Mouse (Mus musculus) MEL (cell line): ENCODE measurements around the gene Dnajc15. TPM values are rescaled to one million over a fixed set of nuclear protein-coding genes. Genes with fewer than 3 reads are reported as not detected.

ENCODE experiments used
- DNase-seq: peaks from one replicate; pipeline ENCODE4 v3.0.0; 2011; ENCODE audit warnings: low read depth, low spot score
- H3K27ac ChIP-seq: 2 replicates; pipeline ENCODE4 v1.5.1; 2012; ENCODE audit warnings: low read depth, mild to moderate bottlenecking, control low read depth, low read length, moderate library complexity; ENCODE audit not compliant: control insufficient read depth
- H3K27me3 ChIP-seq, 2 experiments: fragments of 150-350 bp in 1 of 2; sonication (generic) in 1 of 2; 2 replicates each; pipeline ENCODE4 v1.6.1; 2012; ENCODE audit warnings: low read length in 2 of 2, mild to moderate bottlenecking in 2 of 2, improper control_type of control experiment in 1 of 2, moderate library complexity in 1 of 2; ENCODE audit not compliant: insufficient read depth in 2 of 2, control insufficient read depth in 1 of 2
- H3K36me3 ChIP-seq, 2 experiments: 2 replicates each; pipeline ENCODE4 v1.6.1; 2012 to 2014; ENCODE audit warnings: low read length in 2 of 2, improper control_type of control experiment in 1 of 2, inconsistent platforms in 1 of 2, mild to moderate bottlenecking in 1 of 2; ENCODE audit not compliant: insufficient read depth in 2 of 2, control insufficient read depth in 1 of 2
- H3K4me1 ChIP-seq, 2 experiments: fragments of 150-350 bp in 1 of 2; sonication (generic) in 1 of 2; 2 replicates each; pipeline ENCODE4 v1.6.1; 2012; ENCODE audit warnings: low read length in 2 of 2, improper control_type of control experiment in 1 of 2, mild to moderate bottlenecking in 1 of 2; ENCODE audit not compliant: insufficient read depth in 2 of 2, control insufficient read depth in 1 of 2
- H3K4me3 ChIP-seq, 2 experiments: fragments of 150-350 bp in 1 of 2; sonication (generic) in 1 of 2; 2 replicates each; pipeline ENCODE4 v1.5.1; 2012; ENCODE audit warnings: low read depth in 2 of 2, low read length in 2 of 2, mild to moderate bottlenecking in 2 of 2, moderate library complexity in 2 of 2, control low read depth in 1 of 2, improper control_type of control experiment in 1 of 2; ENCODE audit not compliant: control insufficient read depth in 1 of 2, insufficient read depth in 1 of 2
- H3K79me2 ChIP-seq: 2 replicates; pipeline ENCODE4 v1.6.1; 2012; ENCODE audit warnings: mild to moderate bottlenecking, low read length, moderate library complexity; ENCODE audit not compliant: control insufficient read depth, poor library complexity, insufficient read depth
- H3K9ac ChIP-seq: 2 replicates; pipeline ENCODE4 v1.6.1; 2012; ENCODE audit warnings: low read depth, mild to moderate bottlenecking, control low read depth, low read length, moderate library complexity; ENCODE audit not compliant: control insufficient read depth, poor library complexity, severe bottlenecking
- H3K9me3 ChIP-seq: fragments of 150-350 bp; sonication (generic); replicated peaks from 2 replicates; pipeline ENCODE4 v1.6.1; 2012; ENCODE audit warnings: mild to moderate bottlenecking, low read length, improper control_type of control experiment, moderate library complexity; ENCODE audit not compliant: insufficient read depth
- BHLHE40 ChIP-seq: IDR thresholded peaks from 2 replicates; pipeline ENCODE4 v1.6.1; 2012; ENCODE audit warnings: low read depth, mild to moderate bottlenecking, inconsistent platforms, low read length, improper control_type of control experiment, borderline replicate concordance
- CHD1 ChIP-seq: IDR thresholded peaks from 2 replicates; pipeline ENCODE4 v1.6.1; 2012; ENCODE audit warnings: low read depth, mild to moderate bottlenecking, inconsistent platforms, low read length, improper control_type of control experiment
- E2F4 ChIP-seq: IDR thresholded peaks from 2 replicates; pipeline ENCODE4 v1.6.1; 2011; ENCODE audit warnings: low read depth, low read length, improper control_type of control experiment, borderline replicate concordance
- EP300 ChIP-seq, 2 experiments: IDR thresholded peaks; 2 replicates each; pipeline ENCODE4 v1.6.1; 2011; ENCODE audit warnings: improper control_type of control experiment in 2 of 2, low read length in 2 of 2, low read depth in 1 of 2, mild to moderate bottlenecking in 1 of 2
- ETS1 ChIP-seq: IDR thresholded peaks from 2 replicates; pipeline ENCODE4 v1.6.1; 2012; ENCODE audit warnings: low read depth, mild to moderate bottlenecking, inconsistent platforms, low read length, improper control_type of control experiment, moderate library complexity
- KAT2A ChIP-seq: conservative IDR thresholded peaks from 2 replicates; pipeline ENCODE4 v1.6.1; 2012; ENCODE audit warnings: low read depth, low read length, improper control_type of control experiment, inconsistent platforms
- MAFK ChIP-seq: IDR thresholded peaks from 2 replicates; pipeline ENCODE4 v1.6.1; 2011; ENCODE audit warnings: low read depth, mild to moderate bottlenecking, low read length, improper control_type of control experiment, borderline replicate concordance
- MAX ChIP-seq: IDR thresholded peaks from 2 replicates; pipeline ENCODE4 v1.6.1; 2011; ENCODE audit warnings: low read length, improper control_type of control experiment
- MEF2A ChIP-seq: IDR thresholded peaks from 2 replicates; pipeline ENCODE4 v1.6.1; 2014; ENCODE audit warnings: low read depth, mild to moderate bottlenecking, inconsistent platforms, low read length, improper control_type of control experiment; ENCODE audit not compliant: poor library complexity, insufficient replicate concordance, severe bottlenecking; ENCODE audit errors: extremely low read depth
- MYC ChIP-seq: IDR thresholded peaks from 2 replicates; pipeline ENCODE4 v1.6.1; 2011; ENCODE audit warnings: low read depth, mild to moderate bottlenecking, low read length, improper control_type of control experiment, moderate library complexity
- NELFE ChIP-seq: IDR thresholded peaks from 2 replicates; pipeline ENCODE4 v1.6.1; 2011; ENCODE audit warnings: low read depth, low read length, improper control_type of control experiment
- POLR2AphosphoS5 ChIP-seq: IDR thresholded peaks from 2 replicates; pipeline ENCODE4 v1.6.1; 2012; ENCODE audit warnings: low read depth, borderline replicate concordance, mild to moderate bottlenecking, inconsistent platforms, low read length, moderate library complexity, mixed read lengths
- RAD21 ChIP-seq: IDR thresholded peaks from 2 replicates; pipeline ENCODE4 v1.6.1; 2011; ENCODE audit warnings: mild to moderate bottlenecking, low read depth, low read length, improper control_type of control experiment
- RCOR1 ChIP-seq: IDR thresholded peaks from 2 replicates; pipeline ENCODE4 v1.6.1; 2012; ENCODE audit warnings: low read depth, mild to moderate bottlenecking, inconsistent platforms, low read length, improper control_type of control experiment
- SMC3 ChIP-seq: IDR thresholded peaks from 2 replicates; pipeline ENCODE4 v1.6.1; 2011; ENCODE audit warnings: low read depth, low read length, improper control_type of control experiment
- TAL1 ChIP-seq: IDR thresholded peaks from 2 replicates; pipeline ENCODE4 v1.6.1; 2012; ENCODE audit warnings: mild to moderate bottlenecking, inconsistent platforms, low read length, moderate library complexity, mixed read lengths
- TBP ChIP-seq: IDR thresholded peaks from 2 replicates; pipeline ENCODE4 v1.8.0; 2011; ENCODE audit warnings: low read depth, low read length, improper control_type of control experiment
- ZC3H11A ChIP-seq: IDR thresholded peaks from 2 replicates; pipeline ENCODE4 v1.6.1; 2012; ENCODE audit warnings: low read depth, mild to moderate bottlenecking, inconsistent platforms, low read length, improper control_type of control experiment
- ZKSCAN1 ChIP-seq: IDR thresholded peaks from 2 replicates; pipeline ENCODE4 v1.6.1; 2012; ENCODE audit warnings: low read depth, mild to moderate bottlenecking, inconsistent platforms, low read length, improper control_type of control experiment, moderate library complexity
- ZMIZ1 ChIP-seq: IDR thresholded peaks from 2 replicates; pipeline ENCODE4 v1.6.1; 2012; ENCODE audit warnings: low read depth, mild to moderate bottlenecking, inconsistent platforms, low read length, improper control_type of control experiment, moderate library complexity
- polyA plus RNA-seq, 2 experiments: library from polyadenylated mRNA; stranded (reverse) in 1 of 2; unstranded in 1 of 2; fragments of >175 nt in 1 of 2; fragments of >200 nt in 1 of 2; gene quantifications; 2 replicates each; pipeline versions ENCODE4 v1.2.1 to v1.2.4; 2012; ENCODE audit warnings: low replicate concordance in 2 of 2, low read depth in 1 of 2; ENCODE audit not compliant: insufficient read length in 2 of 2, insufficient read depth in 1 of 2, missing spikeins in 1 of 2
- total RNA-seq: library from RNA; depleted of rRNA; stranded (reverse); fragments of 300-350 nt; gene quantifications from 2 replicates; pipeline ENCODE4 v1.2.3, GENCODE M21; 2012

The Dnajc15 gene
- total and polyA plus RNA-seq, 3 experiments = not detected

GRCm38 (mm10) chr14:77795240-77795639, 79.7 kb downstream of the Dnajc15 start:
- Histone ChIP-seq H3K79me2 (no peaks in the 10 kb centered on the region), H3K27me3 (no peaks in the 10 kb centered on the region), H3K27ac (no peak overlapping the region), H3K9me3 (no peaks in the 10 kb centered on the region), H3K4me3 (no peak overlapping the region), H3K36me3 (no peaks in the 10 kb centered on the region), H3K4me1 (no peaks in the 10 kb centered on the region), H3K9ac (no peak overlapping the region)
- no peak for TF ChIP-seq RAD21
- no peak for TF ChIP-seq ZMIZ1
- no peak for TF ChIP-seq SMC3
- no peak for TF ChIP-seq NELFE
- TF ChIP-seq BHLHE40 = no peak
- no peak for TF ChIP-seq E2F4
- TF ChIP-seq TBP = no peak
- no peak for TF ChIP-seq MAFK
- no peak for TF ChIP-seq ETS1
- TF ChIP-seq ZKSCAN1 = no peak
- TF ChIP-seq TAL1 = no peak
- no peak for TF ChIP-seq POLR2AphosphoS5
- TF ChIP-seq KAT2A = no peak
- no peak for TF ChIP-seq RCOR1
- no peak for TF ChIP-seq MYC
- no peak for TF ChIP-seq ZC3H11A
- TF ChIP-seq MEF2A = no peak
- TF ChIP-seq EP300 (IDR thresholded peaks at IDR 0.05; ENCODE audit: low read depth in 1 of 2, low read length in 2 of 2) = no peak
- no peak for DNase-seq

- no peak overlapping the region for H3K27ac ChIP-seq
Observed at GRCm38 (mm10) chr14:77794285-77794949, 80.5 kb downstream of the Dnajc15 start.

More at GRCm38 (mm10) chr14:77794285-77794949, 80.5 kb downstream of the Dnajc15 start:
- DNase-seq = no peak
- Histone ChIP-seq H3K9me3 (no peaks in the 10 kb centered on the region), H3K4me1 (no peaks in the 10 kb centered on the region), H3K4me3 (no peak overlapping the region), H3K79me2 (no peaks in the 10 kb centered on the region), H3K36me3 (no peaks in the 10 kb centered on the region), H3K9ac (no peak overlapping the region), H3K27me3 (no peaks in the 10 kb centered on the region)
- TF ChIP-seq MAX = no peak
- no peak for TF ChIP-seq MYC
- TF ChIP-seq NELFE = no peak
- no peak for TF ChIP-seq CHD1
- no peak for TF ChIP-seq ZC3H11A
- TF ChIP-seq EP300 (IDR thresholded peaks at IDR 0.05; ENCODE audit: low read depth in 1 of 2, low read length in 2 of 2) = no peak
